Mouse (Mus musculus): ENCODE results near the gene Tmem30c.

DNA sequence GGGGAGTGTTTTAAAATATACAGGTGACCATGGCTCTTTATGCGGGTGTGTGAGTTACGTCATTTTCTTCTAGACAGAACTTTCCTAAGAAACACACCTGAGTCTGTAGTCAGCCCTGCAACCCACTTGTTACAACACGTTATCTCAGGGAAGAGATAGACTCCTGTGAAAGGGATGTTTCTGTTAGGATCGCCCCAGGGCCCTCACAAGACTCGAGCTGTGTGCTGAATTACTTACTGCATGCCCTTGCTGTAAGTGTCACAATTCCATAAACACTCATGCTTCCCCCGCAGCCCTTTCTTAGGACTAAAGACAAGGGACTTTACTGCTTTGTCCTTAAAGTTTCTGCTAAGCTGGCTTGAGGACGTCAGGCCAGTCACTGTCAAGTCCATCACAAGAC is 39.6 kb upstream of the Tmem30c start:
- TF ChIP-seq CTCF (IDR thresholded peaks at IDR 0.05; ENCODE audit: low read depth) (no peak), EP300 (IDR thresholded peaks at IDR 0.05; ENCODE audit: low read depth) (no peak)
